Mouse (Mus musculus): ENCODE measurements at regions not wholly inside any gene's neighbourhood (a gene's known extent, or its start where the extent isn't known, plus 50 kb on each side); places are given as distances from the start of the nearest gene placed in this dataset.

DNA sequence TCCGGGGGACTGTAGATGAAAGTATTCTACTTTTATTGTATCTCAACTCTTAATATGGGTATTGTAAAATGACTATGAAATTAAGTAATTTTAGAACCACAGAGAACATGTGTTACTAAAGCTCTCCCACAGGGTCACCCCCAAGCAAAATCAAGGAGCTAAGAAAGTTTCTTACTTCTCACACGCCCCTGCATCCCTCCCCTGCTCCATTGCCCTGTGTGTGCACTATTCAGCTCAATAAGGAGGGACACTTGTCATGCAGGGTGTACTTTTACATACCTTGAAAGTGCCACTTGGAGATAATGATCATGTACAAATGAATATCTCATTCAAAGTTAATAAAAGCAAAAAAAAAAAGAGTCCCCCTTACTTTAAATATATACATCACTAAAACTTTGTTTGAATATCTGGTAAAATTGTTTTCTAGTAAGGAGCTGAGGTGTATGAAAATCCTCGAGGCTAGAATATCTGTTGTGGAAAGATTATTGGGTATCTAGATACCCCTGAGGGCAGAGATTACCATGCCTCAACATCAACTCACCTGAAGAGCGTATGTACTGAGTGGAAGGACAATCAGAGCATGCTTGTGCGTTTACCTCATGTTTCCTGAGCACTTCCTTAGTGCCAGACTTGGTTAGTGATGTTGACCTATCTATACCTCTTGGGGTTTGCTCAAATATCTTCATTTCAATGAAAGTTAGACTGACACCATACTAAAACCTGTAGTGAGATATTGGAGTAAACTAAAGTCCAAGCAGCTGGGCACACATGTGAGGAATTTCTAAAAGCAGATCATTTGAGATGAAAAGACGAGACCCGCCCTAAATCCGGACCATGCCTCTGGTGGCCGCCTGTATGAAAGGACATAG, 120.0 kb downstream of the Usp46 start:
- no peak overlapping the region for H3K9ac ChIP-seq (replicated peaks; ENCODE audit: low read depth, low read length)
- no peaks in the 10 kb centered on the region for H3K27me3 ChIP-seq (ENCODE audit: control insufficient read depth, insufficient read depth, low read length)
- no peaks in the 10 kb centered on the region for H3K36me3 ChIP-seq (replicated peaks; ENCODE audit: control insufficient read depth, insufficient read depth, low read length)
- H3K4me1 ChIP-seq (ENCODE audit: control insufficient read depth, insufficient read depth), result no peaks in the 10 kb centered on the region
- no peaks in the 10 kb centered on the region for H3K9me3 ChIP-seq (replicated peaks; ENCODE audit: control insufficient read depth, low read length)
- no peak for ATAC-seq (ENCODE audit: insufficient read depth, low read depth)
- WGBS, result 80% methylated on average over 9 of the region's 9 CpGs
- H3K4me2 ChIP-seq (ENCODE audit: low read depth, low read length), result no peak overlapping the region
- no peak overlapping the region for H3K27ac ChIP-seq (ENCODE audit: low read depth)
- no peak for DNase-seq (ENCODE audit: low spot score)
- TF ChIP-seq CTCF (IDR thresholded peaks at IDR 0.05; ENCODE audit: low read depth) (no peak), EP300 (IDR thresholded peaks at IDR 0.05; ENCODE audit: low read depth) (no peak)
- H3K4me3 ChIP-seq (ENCODE audit: low read depth, low read length), result no peak overlapping the region
